ENCODE assay signal across 24 mouse cellular contexts in genomic region chr5:27879726-27880125, GRCm38 (mm10). TPM values are rescaled to one million over a fixed set of nuclear protein-coding genes. Genes with fewer than 3 reads are reported as not detected.
"Had no signal": no experiment of that assay in that cellular context is flagged by ENCODE, and none has a peak within 500 bp of the region (broad histone marks: within the 10 kb centered on the region; RNA-seq: fewer than 3 reads in every experiment).

No protein-coding gene starts in this region.

- H3K27ac ChIP-seq: midbrain, embryonic 10.5 days; midbrain, embryonic 12.5 days; neural tube, embryonic 13.5 days; neural tube, embryonic 15.5 days had no signal

- H3K4me3 ChIP-seq: midbrain, embryonic 10.5 days; midbrain, embryonic 12.5 days; myocyte; neural tube, embryonic 13.5 days; neural tube, embryonic 15.5 days had no signal

- H3K27me3 ChIP-seq: midbrain, embryonic 12.5 days; neural tube, embryonic 13.5 days; neural tube, embryonic 15.5 days had no signal

- H3K9ac ChIP-seq: lung, embryonic 14.5 days; midbrain, embryonic 12.5 days; neural tube, embryonic 13.5 days; neural tube, embryonic 15.5 days had no signal

- ATAC-seq: midbrain, embryonic 16.5 days had no signal

- H3K36me3 ChIP-seq: midbrain, embryonic 10.5 days; midbrain, embryonic 12.5 days; neural tube, embryonic 13.5 days; neural tube, embryonic 15.5 days had no signal

- H3K4me2 ChIP-seq: lung, embryonic 14.5 days; midbrain, embryonic 12.5 days; neural tube, embryonic 13.5 days; neural tube, embryonic 15.5 days had no signal

- H3K9me3 ChIP-seq: midbrain, embryonic 10.5 days; midbrain, embryonic 12.5 days; neural tube, embryonic 13.5 days; neural tube, embryonic 15.5 days had no signal

- DNase-seq: lung, postnatal 10 days; lung, postnatal 4 days; midbrain, embryonic 14.5 days; retina, postnatal 1 day; right cerebral cortex, adult 18-20 months; right cerebral cortex, postnatal 25 days; right cerebral cortex, postnatal 4 days; spleen, adult 18-20 months; thymus, adult 18-20 months; thymus, postnatal 14 days; thymus, postnatal 36 days had no signal

- H3K4me1 ChIP-seq: midbrain, embryonic 12.5 days; neural tube, embryonic 13.5 days; neural tube, embryonic 15.5 days had no signal

RNA-seq across cellular contexts. Expression of gene Htr5a, which starts 37.8 kb away (rescaled TPM):
- total RNA-seq: megakaryocyte, adult 5-6 weeks; megakaryocyte-erythroid progenitor cell, adult 5-6 weeks had no signal
- polyA plus RNA-seq: lung, embryonic 14.5 days; lung, embryonic 16.5 days; myocyte; small intestine, adult 2 months; stomach, embryonic 14.5 days; thymus, postnatal 0 days had no signal
